Mouse (Mus musculus): ENCODE measurements around the gene Mybbp1a.

GRCm38 (mm10) chr11:72478228-72478627 lies 37.1 kb downstream of the Mybbp1a start:
- no peak for TF ChIP-seq E2F4 (IDR thresholded peaks at IDR 0.05; ENCODE audit: borderline replicate concordance, low read depth, low read length)
- TF ChIP-seq CTCF (IDR thresholded peaks at IDR 0.05 in 2 of 3, conservative IDR thresholded peaks at IDR 0.05 in 1 of 3; ENCODE audit: control insufficient read depth in 1 of 3, insufficient read depth in 1 of 3, low read depth in 2 of 3, low read length in 3 of 3, poor library complexity in 1 of 3, severe bottlenecking in 1 of 3) = no peak
- no peak for TF ChIP-seq RCOR1 (IDR thresholded peaks at IDR 0.05; ENCODE audit: low read depth, low read length)
- TF ChIP-seq POLR2A (IDR thresholded peaks at IDR 0.05; ENCODE audit: control insufficient read depth in 1 of 2, insufficient read depth in 1 of 2, low read depth in 1 of 2, low read length in 2 of 2, poor library complexity in 1 of 2) = no peak
- TF ChIP-seq NELFE (IDR thresholded peaks at IDR 0.05; ENCODE audit: low read depth, low read length) = no peak
- TF ChIP-seq GABPA (IDR thresholded peaks at IDR 0.05; ENCODE audit: low read depth, low read length) = no peak
- TF ChIP-seq TCF12 (IDR thresholded peaks at IDR 0.05; ENCODE audit: low read depth, low read length) = no peak
- TF ChIP-seq GATA1 (IDR thresholded peaks at IDR 0.05; ENCODE audit: low read depth, low read length) = no peak
- no peak for TF ChIP-seq HCFC1 (IDR thresholded peaks at IDR 0.05; ENCODE audit: low read depth, low read length)
- TF ChIP-seq EP300 (IDR thresholded peaks at IDR 0.05; ENCODE audit: low read depth in 1 of 2, low read length in 2 of 2) = no peak
- TF ChIP-seq ZMIZ1 (IDR thresholded peaks at IDR 0.05; ENCODE audit: low read depth, low read length) = no peak
- TF ChIP-seq MEF2A (IDR thresholded peaks at IDR 0.05; ENCODE audit: extremely low read depth, insufficient replicate concordance, low read depth, low read length, poor library complexity, severe bottlenecking) = no peak
- no peak for TF ChIP-seq BHLHE40 (IDR thresholded peaks at IDR 0.05; ENCODE audit: borderline replicate concordance, low read depth, low read length)
- TF ChIP-seq RAD21 (IDR thresholded peaks at IDR 0.05; ENCODE audit: low read depth, low read length) = no peak

Data from MEL (cell line).